Mouse (Mus musculus): ENCODE data around the gene 2010300C02Rik.

GRCm38 (mm10) chr1:37691179-37691578 is 28.7 kb downstream of the 2010300C02Rik start:
- TF ChIP-seq CTCF (IDR thresholded peaks at IDR 0.05) = no peak
- TF ChIP-seq EP300 (IDR thresholded peaks at IDR 0.05) = no peak
